Mouse (Mus musculus) forebrain, embryonic 12.5 days (tissue): ENCODE data around the gene Syt1. TPM values are rescaled to one million over a fixed set of nuclear protein-coding genes. Genes with fewer than 3 reads are reported as not detected.

Experiments
- ATAC-seq: fragments of 200-750 bp; cut with Nextera tagmentation; 2 replicates; pipeline ENCODE4 v1.8.0; 2017; ENCODE audit warnings: moderate TSS enrichment; ENCODE audit not compliant: low FRiP score
- H3K27ac ChIP-seq: fragments of 300-500 bp; sonication (generic); 2 replicates; pipeline ENCODE4 v1.5.1; 2016; ENCODE audit warnings: mild to moderate bottlenecking
- H3K27me3 ChIP-seq: fragments of 300-500 bp; sonication (generic); 2 replicates; pipeline ENCODE4 v1.6.1; 2016; ENCODE audit warnings: mild to moderate bottlenecking
- H3K36me3 ChIP-seq: fragments of 300-500 bp; sonication (generic); replicated peaks from 2 replicates; pipeline ENCODE4 v1.6.1; 2016; ENCODE audit warnings: mild to moderate bottlenecking
- H3K4me1 ChIP-seq: fragments of 300-500 bp; sonication (generic); 2 replicates; pipeline ENCODE4 v1.6.1; 2016
- H3K4me2 ChIP-seq: fragments of 300-500 bp; sonication (generic); 2 replicates; pipeline ENCODE4 v1.6.1; 2016; ENCODE audit warnings: mild to moderate bottlenecking, moderate library complexity
- H3K4me3 ChIP-seq: fragments of 300-500 bp; sonication (generic); replicated peaks from 2 replicates; pipeline ENCODE4 v1.5.1; 2016; ENCODE audit warnings: mild to moderate bottlenecking
- H3K9ac ChIP-seq: fragments of 300-500 bp; sonication (generic); 2 replicates; pipeline ENCODE4 v1.6.1; 2016; ENCODE audit warnings: mild to moderate bottlenecking
- H3K9me3 ChIP-seq: fragments of 300-500 bp; sonication (generic); 2 replicates; pipeline ENCODE4 v1.6.1; 2016
- WGBS: fragments of 180-500 bp; shearing (Covaris S2); methylation state at CpG from one replicate; pipeline ENCODE4 v1.1.7; 2016; 5-methylcytosine and 5-hydroxymethylcytosine counted together
- polyA plus RNA-seq: library from polyadenylated mRNA; unstranded; fragments of >200 nt; fragmentation: Nextera tagmentation; extraction: Ambion mirVana; gene quantifications from 2 replicates; pipeline ENCODE4 v1.2.1, GENCODE M21; 2016

Syt1 gene
- polyA plus RNA-seq, 1 experiment from 2014 or later = 33.7 TPM

GRCm38 (mm10) chr10:108875730-108876129 lies 135.1 kb downstream of the Syt1 start:
- no peak overlapping the region for H3K9ac ChIP-seq
- ATAC-seq = no peak
- no peak overlapping the region for H3K27ac ChIP-seq
- no peak overlapping the region for H3K4me2 ChIP-seq
- H3K9me3 ChIP-seq = no peaks in the 10 kb centered on the region
- H3K4me1 ChIP-seq = peaks cover 3% of the 10 kb centered on the region; the same call in 1 of the 2 replicates
- 91% methylated on average over 5 of the region's 5 CpGs for WGBS
- H3K27me3 ChIP-seq = no peaks in the 10 kb centered on the region
- H3K36me3 ChIP-seq = no peaks in the 10 kb centered on the region
- H3K4me3 ChIP-seq = no peak overlapping the region

- Histone ChIP-seq H3K27me3 (no peaks in the 10 kb centered on the region), H3K36me3 (no peaks in the 10 kb centered on the region), H3K27ac (no peak overlapping the region), H3K4me3 (no peak overlapping the region), H3K4me2 (no peak overlapping the region), H3K9me3 (no peaks in the 10 kb centered on the region), H3K4me1 (0 out of 2 replicates have a peak, but pooled peaks cover 3% of the 10 kb centered on the region), H3K9ac (no peak overlapping the region)
- ATAC-seq = no peak
- WGBS = 71% methylated on average over 4 of the region's 4 CpGs
Observed at GRCm38 (mm10) chr10:108874687-108875086, 136.1 kb downstream of the Syt1 start.

GRCm38 (mm10) chr10:108872359-108872758 lies 138.4 kb downstream of the Syt1 start:
- no peaks in the 10 kb centered on the region for H3K27me3 ChIP-seq
- no peak overlapping the region for H3K4me2 ChIP-seq
- 0 out of 2 replicates have a peak, but pooled peaks cover 3% of the 10 kb centered on the region for H3K4me1 ChIP-seq
- no peak overlapping the region for H3K4me3 ChIP-seq
- no peak overlapping the region for H3K27ac ChIP-seq
- no peak overlapping the region for H3K9ac ChIP-seq
- WGBS = 67% methylated on average over 6 of the region's 6 CpGs
- peak; percentile 37 for ATAC-seq
- no peaks in the 10 kb centered on the region for H3K36me3 ChIP-seq
- H3K9me3 ChIP-seq = no peaks in the 10 kb centered on the region

- no peak overlapping the region for H3K4me2 ChIP-seq
- H3K4me3 ChIP-seq = no peak overlapping the region
- H3K4me1 ChIP-seq = 0 out of 2 replicates have a peak, but pooled peaks cover 3% of the 10 kb centered on the region
- 60% methylated on average over 4 of the region's 4 CpGs for WGBS
- no peaks in the 10 kb centered on the region for H3K9me3 ChIP-seq
- no peak overlapping the region for H3K27ac ChIP-seq
- H3K36me3 ChIP-seq = no peaks in the 10 kb centered on the region
- H3K9ac ChIP-seq = no peak overlapping the region
- no peak for ATAC-seq
- H3K27me3 ChIP-seq = no peaks in the 10 kb centered on the region
Observed at GRCm38 (mm10) chr10:108870586-108870985, 140.2 kb downstream of the Syt1 start.

- no peak overlapping the region for H3K4me3 ChIP-seq
- H3K9me3 ChIP-seq = no peaks in the 10 kb centered on the region
- no peak overlapping the region for H3K4me2 ChIP-seq
- H3K9ac ChIP-seq = no peak overlapping the region
- H3K27ac ChIP-seq = no peak overlapping the region
- H3K27me3 ChIP-seq = no peaks in the 10 kb centered on the region
- H3K4me1 ChIP-seq = 0 out of 2 replicates have a peak, but pooled peaks cover 3% of the 10 kb centered on the region
- ATAC-seq = no peak
- no peaks in the 10 kb centered on the region for H3K36me3 ChIP-seq
- WGBS = 92% methylated on average over 4 of the region's 4 CpGs
Observed at GRCm38 (mm10) chr10:108868136-108868535, 142.6 kb downstream of the Syt1 start.

- no peaks in the 10 kb centered on the region for H3K36me3 ChIP-seq
- ATAC-seq = no peak
- 0 out of 2 replicates have a peak, but pooled peaks cover 3% of the 10 kb centered on the region for H3K4me1 ChIP-seq
- H3K4me2 ChIP-seq = no peak overlapping the region
- H3K27me3 ChIP-seq = no peaks in the 10 kb centered on the region
- H3K9ac ChIP-seq = no peak overlapping the region
- H3K27ac ChIP-seq = no peak overlapping the region
- no peak overlapping the region for H3K4me3 ChIP-seq
- 75% methylated on average over 6 of the region's 6 CpGs for WGBS
- H3K9me3 ChIP-seq = no peaks in the 10 kb centered on the region
Observed at GRCm38 (mm10) chr10:108867202-108867601, 143.6 kb downstream of the Syt1 start.

GRCm38 (mm10) chr10:108865586-108865985 lies 145.2 kb downstream of the Syt1 start:
- Histone ChIP-seq H3K4me1 (no peaks in the 10 kb centered on the region), H3K36me3 (no peaks in the 10 kb centered on the region), H3K4me3 (no peak overlapping the region), H3K9ac (no peak overlapping the region), H3K27me3 (no peaks in the 10 kb centered on the region), H3K4me2 (no peak overlapping the region), H3K9me3 (no peaks in the 10 kb centered on the region), H3K27ac (no peak overlapping the region)
- 95% methylated on average over 4 of the region's 4 CpGs for WGBS
- no peak for ATAC-seq

GRCm38 (mm10) chr10:108855986-108856385 lies 154.8 kb downstream of the Syt1 start:
- 0 out of 2 replicates have a peak, but pooled peaks have one; percentile 68 for ATAC-seq
- H3K4me3 ChIP-seq = no peak overlapping the region
- 87% methylated on average over 6 of the region's 6 CpGs for WGBS

GRCm38 (mm10) chr10:108852757-108853156 lies 158.0 kb downstream of the Syt1 start:
- ATAC-seq = no peak
- Histone ChIP-seq H3K27ac (no peak overlapping the region), H3K4me3 (no peak overlapping the region), H3K4me1 (no peaks in the 10 kb centered on the region), H3K9me3 (no peaks in the 10 kb centered on the region), H3K36me3 (no peaks in the 10 kb centered on the region), H3K9ac (no peak overlapping the region), H3K27me3 (no peaks in the 10 kb centered on the region), H3K4me2 (no peak overlapping the region)
- 79% methylated on average over 4 of the region's 4 CpGs for WGBS

More at GRCm38 (mm10) chr10:108855986-108856385, 154.8 kb downstream of the Syt1 start:
- Histone ChIP-seq H3K4me1 (no peaks in the 10 kb centered on the region), H3K27ac (no peak overlapping the region), H3K4me2 (no peak overlapping the region), H3K36me3 (no peaks in the 10 kb centered on the region), H3K9ac (no peak overlapping the region), H3K27me3 (no peaks in the 10 kb centered on the region), H3K9me3 (no peaks in the 10 kb centered on the region)

- H3K4me2 ChIP-seq = no peak overlapping the region
- H3K36me3 ChIP-seq = no peaks in the 10 kb centered on the region
- 88% methylated on average over 1 of the region's 1 CpGs for WGBS
Observed at GRCm38 (mm10) chr10:108837434-108837833, 173.3 kb downstream of the Syt1 start.

GRCm38 (mm10) chr10:108832248-108832647 lies 178.5 kb downstream of the Syt1 start:
- peaks cover 8% of the 10 kb centered on the region; the same call in 1 of the 2 replicates for H3K4me1 ChIP-seq
- H3K4me2 ChIP-seq = no peak overlapping the region
- no peak overlapping the region for H3K27ac ChIP-seq
- 82% methylated on average over 6 of the region's 6 CpGs for WGBS
- no peak for ATAC-seq
- no peak overlapping the region for H3K4me3 ChIP-seq
- no peak overlapping the region for H3K9ac ChIP-seq
- H3K27me3 ChIP-seq = no peaks in the 10 kb centered on the region
- H3K36me3 ChIP-seq = no peaks in the 10 kb centered on the region
- no peaks in the 10 kb centered on the region for H3K9me3 ChIP-seq

More at GRCm38 (mm10) chr10:108837434-108837833, 173.3 kb downstream of the Syt1 start:
- Histone ChIP-seq H3K4me3 (no peak overlapping the region), H3K9ac (no peak overlapping the region), H3K9me3 (no peaks in the 10 kb centered on the region), H3K27ac (no peak overlapping the region), H3K4me1 (peaks cover under 1% of the 10 kb centered on the region; the same call in 1 of the 2 replicates), H3K27me3 (no peaks in the 10 kb centered on the region)
- ATAC-seq = no peak

- Histone ChIP-seq H3K36me3 (no peaks in the 10 kb centered on the region), H3K27me3 (no peaks in the 10 kb centered on the region), H3K4me2 (no peak overlapping the region), H3K27ac (no peak overlapping the region), H3K4me3 (no peak overlapping the region), H3K9me3 (no peaks in the 10 kb centered on the region), H3K9ac (no peak overlapping the region), H3K4me1 (peaks cover 8% of the 10 kb centered on the region; the same call in 1 of the 2 replicates)
- 74% methylated on average over 6 of the region's 6 CpGs for WGBS
- ATAC-seq = no peak
Observed at GRCm38 (mm10) chr10:108831801-108832200, 179.0 kb downstream of the Syt1 start.

- Histone ChIP-seq H3K9ac (no peak overlapping the region), H3K27ac (no peak overlapping the region), H3K36me3 (no peaks in the 10 kb centered on the region), H3K27me3 (no peaks in the 10 kb centered on the region), H3K4me3 (no peak overlapping the region), H3K9me3 (no peaks in the 10 kb centered on the region), H3K4me2 (no peak overlapping the region), H3K4me1 (no peaks in the 10 kb centered on the region)
- 91% methylated on average over 6 of the region's 6 CpGs for WGBS
- no peak for ATAC-seq
Observed at GRCm38 (mm10) chr10:108822273-108822672, 188.5 kb downstream of the Syt1 start.
